Mouse (Mus musculus): ENCODE measurements around the gene Chit1.

- no peak for TF ChIP-seq CTCF (IDR thresholded peaks at IDR 0.05; ENCODE audit: low read depth, low read length)
- TF ChIP-seq POLR2AphosphoS5 (IDR thresholded peaks at IDR 0.05; ENCODE audit: insufficient replicate concordance, low read depth, low read length) = no peak
- no peak for TF ChIP-seq GATA1 (IDR thresholded peaks at IDR 0.05; ENCODE audit: borderline replicate concordance, low read length)
- no peak for TF ChIP-seq TAL1 (conservative IDR thresholded peaks at IDR 0.05; ENCODE audit: low read depth, low read length)
Observed at GRCm38 (mm10) chr1:134150745-134151144, 39.7 kb downstream of the Chit1 start.

All from G1E (cell line).